Mouse (Mus musculus) cerebellum, adult 9-11 months (tissue): ENCODE measurements at regions not wholly inside any gene's neighbourhood (a gene's known extent, or its start where the extent isn't known, plus 50 kb on each side); places are given as distances from the start of the nearest gene placed in this dataset.

Experiments used
- DNase-seq: peaks from one replicate; pipeline ENCODE4 v3.0.0; 2022

DNA sequence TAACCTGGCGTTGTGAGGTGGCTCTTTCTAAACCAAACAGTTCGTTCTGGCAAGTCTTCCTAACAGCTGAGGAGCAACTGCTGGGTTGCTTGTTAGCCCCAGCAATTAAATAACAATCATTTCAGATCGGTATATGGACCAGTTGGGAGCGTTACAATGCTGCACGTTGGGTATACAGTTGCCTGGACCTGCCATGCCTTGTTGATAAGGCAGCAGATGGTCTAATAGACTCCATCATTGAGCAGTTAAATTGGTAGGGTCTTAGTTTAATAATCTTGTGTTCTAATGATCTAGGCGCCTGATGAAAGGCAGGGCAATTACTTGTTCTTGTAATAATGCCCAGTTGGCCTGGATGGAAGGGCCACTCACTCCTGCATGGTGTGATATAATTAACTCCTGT lies 150.1 kb upstream of the Eomes start:
- DNase-seq = no peak

GRCm38 (mm10) chr9:118341401-118341800 lies 136.6 kb upstream of the Eomes start:
- peak; percentile 25 for DNase-seq

- no peak for DNase-seq
Measured at GRCm38 (mm10) chr9:118354911-118355310, 123.1 kb upstream of the Eomes start.

GRCm38 (mm10) chr9:118357406-118357805 lies 120.6 kb upstream of the Eomes start:
- DNase-seq = no peak

- DNase-seq = no peak
Measured at GRCm38 (mm10) chr9:118363929-118364328, 114.1 kb upstream of the Eomes start.

GRCm38 (mm10) chr9:118365431-118365830 lies 112.6 kb upstream of the Eomes start:
- DNase-seq = no peak

DNA sequence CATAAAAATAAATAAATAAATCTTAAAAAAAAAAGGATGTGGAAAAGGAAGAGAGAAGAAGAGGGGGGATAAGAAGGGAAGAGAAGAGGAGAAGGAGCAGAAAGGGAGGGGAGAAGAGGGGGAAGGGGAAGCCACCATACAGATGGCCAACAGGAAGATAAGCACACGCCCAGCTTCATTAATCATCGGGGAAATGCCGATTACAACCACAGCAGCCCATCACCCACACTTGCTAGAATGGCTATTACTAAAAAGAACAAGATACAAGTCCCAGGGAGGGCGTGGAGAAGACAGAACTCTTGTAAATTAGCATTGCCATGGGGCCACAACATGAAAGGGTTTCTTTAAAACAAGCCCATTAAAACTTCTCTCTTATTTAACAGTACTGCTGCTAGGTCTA lies 110.7 kb upstream of the Eomes start:
- DNase-seq = no peak

GRCm38 (mm10) chr9:118370581-118370980 lies 107.4 kb upstream of the Eomes start:
- no peak for DNase-seq

GRCm38 (mm10) chr9:118374680-118375079 lies 103.3 kb upstream of the Eomes start:
- DNase-seq = no peak

DNA sequence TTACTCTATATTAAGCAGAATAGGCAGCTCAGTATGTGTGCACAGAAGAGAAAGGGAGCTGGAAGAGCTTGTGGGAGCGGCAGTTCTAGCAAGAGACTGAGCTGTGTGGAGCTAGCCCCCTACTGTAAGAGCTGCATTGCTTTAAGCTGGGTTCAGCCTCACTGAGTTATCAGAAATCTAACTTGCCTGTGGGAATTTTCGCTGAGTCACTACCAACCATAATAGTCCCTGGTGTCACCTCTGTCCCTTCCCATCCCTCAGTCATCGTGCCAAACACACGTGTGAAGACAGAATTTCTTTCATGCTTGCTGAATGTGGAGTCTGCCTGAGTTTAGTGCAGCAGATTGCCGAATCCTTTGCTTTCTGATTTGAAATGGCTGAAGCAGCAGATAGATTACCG lies 99.0 kb upstream of the Eomes start:
- DNase-seq = no peak

GRCm38 (mm10) chr9:118382532-118382931 lies 95.5 kb upstream of the Eomes start:
- DNase-seq = no peak

DNA sequence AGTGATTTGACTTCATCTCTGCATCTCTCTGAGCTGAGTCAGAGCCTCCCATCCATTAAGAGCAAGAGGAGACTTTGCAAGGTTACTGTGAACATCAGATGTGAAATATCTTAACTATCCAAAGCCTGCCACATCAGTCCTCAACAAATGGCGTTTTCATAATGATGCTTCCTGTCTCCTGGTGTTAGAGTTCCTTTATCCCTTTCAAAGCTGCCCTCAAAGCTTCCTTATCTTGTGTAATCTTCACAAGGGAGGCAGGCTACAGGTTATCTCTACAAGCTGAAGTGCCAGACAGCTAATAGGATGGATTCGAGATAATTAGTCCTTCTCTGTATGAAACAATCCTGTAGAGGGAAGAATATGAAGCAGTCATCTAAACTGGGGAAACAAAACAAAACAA lies 93.4 kb upstream of the Eomes start:
- DNase-seq = no peak

DNA sequence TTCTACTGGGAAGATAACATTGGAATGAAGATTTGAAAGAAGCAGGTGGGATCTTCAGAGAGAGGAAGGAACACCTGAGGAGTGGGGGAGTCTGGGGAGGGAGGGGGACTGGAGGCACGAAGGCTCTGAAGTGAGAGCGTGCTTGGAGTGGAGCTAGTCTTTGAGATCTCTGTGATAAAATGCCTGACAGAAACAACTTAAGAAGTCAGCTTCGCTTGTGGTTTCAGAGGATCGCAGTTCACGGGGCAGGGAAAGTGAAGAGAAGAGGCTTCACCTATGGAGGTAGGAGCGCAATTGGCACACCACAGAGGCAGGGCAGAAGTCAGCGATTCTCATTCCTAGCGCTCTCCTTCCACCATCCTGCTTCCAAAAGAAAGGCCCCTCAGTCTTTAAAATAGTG lies 90.4 kb upstream of the Eomes start:
- DNase-seq = no peak

- DNase-seq = no peak
Measured at GRCm38 (mm10) chr9:118389481-118390334, 88.3 kb upstream of the Eomes start.

GRCm38 (mm10) chr9:118390679-118391078 lies 87.3 kb upstream of the Eomes start:
- no peak for DNase-seq

DNA sequence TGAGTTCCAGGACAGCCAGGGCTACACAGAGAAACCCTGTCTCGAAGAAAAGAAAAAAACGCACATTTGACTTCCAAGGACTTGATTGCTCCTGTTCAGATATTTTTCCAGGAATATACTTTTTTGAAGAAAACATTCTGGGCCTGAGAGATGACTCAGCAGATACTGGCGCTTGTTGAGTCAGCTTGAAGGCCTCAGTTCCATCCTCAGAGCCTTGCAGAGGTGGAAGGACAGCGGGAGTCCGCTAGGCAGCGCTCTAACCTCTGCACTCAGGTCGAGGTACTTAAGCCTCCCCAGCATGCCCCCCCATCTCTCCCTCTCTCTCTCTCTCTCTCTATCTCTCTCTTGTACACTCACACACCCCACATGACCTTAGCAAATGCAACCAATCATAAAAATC lies 86.3 kb upstream of the Eomes start:
- DNase-seq = no peak

DNA sequence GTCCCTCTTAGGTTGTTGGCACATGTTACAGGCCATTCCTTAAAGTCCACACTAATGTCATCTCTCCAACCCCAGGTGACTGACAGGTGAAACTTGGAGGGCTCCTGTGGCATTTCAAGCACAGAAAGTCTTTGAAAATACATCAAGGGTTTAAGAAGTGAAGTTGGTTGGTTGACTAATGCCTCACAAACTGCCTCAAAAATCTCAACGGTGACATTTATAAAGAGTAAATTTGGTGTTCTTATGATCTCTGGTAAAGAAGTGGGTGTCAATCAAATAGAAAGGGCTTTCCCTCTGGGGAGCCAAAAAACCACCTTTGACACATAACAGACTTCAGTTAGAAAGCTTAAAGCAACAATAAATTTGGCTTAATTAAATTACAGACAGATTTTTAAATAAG lies 85.2 kb upstream of the Eomes start:
- no peak for DNase-seq

- DNase-seq = no peak
Measured at GRCm38 (mm10) chr9:118393567-118393966, 84.4 kb upstream of the Eomes start.

DNA sequence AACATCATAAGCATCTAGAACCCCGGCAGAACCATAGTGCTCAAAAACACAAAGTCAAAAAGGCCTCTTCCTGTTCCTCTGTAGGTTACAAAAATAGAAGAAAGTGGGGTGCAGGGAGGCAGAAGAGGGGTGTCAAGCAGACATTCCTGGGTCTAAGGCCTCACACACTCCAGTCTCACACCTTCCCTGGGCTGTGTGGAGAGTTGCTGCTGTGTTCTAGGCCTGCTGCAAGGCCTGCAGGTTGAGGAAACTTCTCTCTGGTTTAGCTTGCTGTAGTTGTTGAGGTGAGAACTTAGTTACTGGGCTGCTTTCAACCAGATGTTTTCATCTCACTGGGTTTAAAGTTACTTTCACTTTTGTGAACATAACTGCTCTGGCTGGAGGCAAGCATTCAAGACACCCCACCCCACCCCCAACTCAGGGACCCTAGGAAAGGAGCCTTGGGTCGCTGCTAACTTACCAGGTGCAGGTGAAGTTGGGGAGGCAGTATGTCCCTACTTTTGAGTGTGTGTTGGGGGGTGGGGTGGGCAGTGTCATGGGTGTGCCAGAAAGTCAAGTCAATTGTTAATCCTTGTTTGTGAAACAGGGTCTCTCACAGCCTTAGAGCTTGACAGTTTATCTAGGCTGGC lies 81.5 kb upstream of the Eomes start:
- no peak for DNase-seq

DNA sequence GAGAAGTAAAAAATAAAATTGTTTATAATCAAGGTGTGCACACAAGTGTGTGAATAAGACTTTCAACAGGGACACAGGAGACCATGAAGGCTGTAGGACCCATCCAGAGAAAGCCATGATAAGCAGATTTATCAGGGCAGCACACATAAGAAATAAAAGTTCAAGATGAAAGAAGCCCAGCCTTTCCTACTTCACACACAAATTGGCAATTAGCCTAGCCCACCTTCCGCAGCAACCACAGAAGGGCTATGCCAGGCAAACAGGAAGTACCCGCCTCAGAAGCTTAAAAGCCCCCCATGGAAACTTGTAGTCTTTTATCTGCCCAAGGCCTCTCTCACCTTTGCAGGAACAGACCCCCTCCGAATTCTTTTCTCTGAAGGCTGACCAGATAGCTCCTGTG lies 77.5 kb upstream of the Eomes start:
- DNase-seq = no peak

DNA sequence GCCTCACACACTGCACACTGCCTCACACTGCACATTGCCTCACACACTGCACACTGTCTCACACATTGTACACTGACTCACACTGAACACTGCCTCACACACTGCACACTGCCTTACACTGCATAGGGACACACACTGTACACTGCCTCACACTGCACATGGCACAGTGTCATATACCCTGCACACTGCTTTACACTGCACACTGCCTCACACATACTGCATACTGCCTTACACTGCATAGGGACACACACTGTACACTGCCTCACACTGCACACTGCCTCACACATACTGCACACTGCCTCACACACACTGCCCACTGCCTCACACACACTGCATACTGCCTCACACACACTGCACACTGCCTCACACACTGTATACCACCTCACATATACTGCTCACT lies 76.8 kb upstream of the Eomes start:
- DNase-seq = no peak

- no peak for DNase-seq
Measured at GRCm38 (mm10) chr9:118404867-118405266, 73.1 kb upstream of the Eomes start.

DNA sequence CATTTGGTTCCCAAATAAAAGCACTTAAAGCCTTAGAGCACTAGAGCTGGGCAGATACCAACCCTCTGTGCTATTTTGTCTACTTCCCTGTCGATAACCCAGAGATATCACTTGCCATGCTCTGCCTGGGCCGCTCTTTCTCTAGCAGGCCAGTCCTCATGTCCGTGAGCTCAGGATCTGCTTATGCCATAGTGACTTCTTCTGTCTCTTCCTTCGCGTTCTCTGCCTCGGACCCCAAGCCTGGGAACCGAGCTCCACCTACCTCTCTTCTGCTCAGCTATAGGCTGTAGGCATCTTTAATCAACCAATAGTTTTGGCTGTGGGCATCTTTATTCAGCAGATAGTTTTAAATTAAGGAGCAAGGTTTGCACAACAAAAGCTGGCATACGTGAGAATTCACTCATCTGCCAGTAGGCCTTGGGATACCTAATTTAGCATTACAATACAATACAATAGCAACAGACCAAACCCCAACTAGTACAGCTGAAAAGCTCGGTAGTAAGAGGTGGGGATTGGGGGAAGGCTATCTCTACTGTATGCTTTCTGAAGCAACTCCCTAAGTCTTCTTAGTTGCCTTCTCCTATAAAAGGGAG lies 72.0 kb upstream of the Eomes start:
- DNase-seq = no peak

GRCm38 (mm10) chr9:118416032-118416431 lies 62.0 kb upstream of the Eomes start:
- no peak for DNase-seq
